Mouse (Mus musculus) liver, adult 2 months (tissue): ENCODE data around the gene Hpse2. TPM values are rescaled to one million over a fixed set of nuclear protein-coding genes. Genes with fewer than 3 reads are reported as not detected.

Experiments
- DNase-seq: peaks from one replicate; pipeline ENCODE4 v3.0.0-alpha.2; 2011; ENCODE audit warnings: low read depth, low spot score; ENCODE audit errors: extremely low read depth
- H3K27ac ChIP-seq: fragments of 200-500 bp; replicated peaks from 2 replicates; pipeline ENCODE4 v1.5.1; 2012; ENCODE audit warnings: low read depth, mild to moderate bottlenecking, control low read depth, inconsistent platforms, low read length; ENCODE audit not compliant: insufficient read depth
- H3K27me3 ChIP-seq: fragments of 200-500 bp; 2 replicates; pipeline ENCODE4 v1.6.1; 2012; ENCODE audit warnings: mild to moderate bottlenecking, moderate library complexity, low read length, inconsistent platforms; ENCODE audit not compliant: control insufficient read depth, insufficient read depth
- H3K36me3 ChIP-seq: fragments of 200-500 bp; 2 replicates; pipeline ENCODE4 v1.6.1; 2012; ENCODE audit warnings: low read length, inconsistent platforms; ENCODE audit not compliant: control insufficient read depth, insufficient read depth
- H3K4me1 ChIP-seq: fragments of 200-500 bp; 2 replicates; pipeline ENCODE4 v1.6.1; 2011; ENCODE audit warnings: low read length; ENCODE audit not compliant: control insufficient read depth, insufficient read depth
- H3K4me3 ChIP-seq: fragments of 200-500 bp; 2 replicates; pipeline ENCODE4 v1.5.1; 2011; ENCODE audit warnings: low read depth, mild to moderate bottlenecking, control low read depth, low read length, moderate library complexity; ENCODE audit not compliant: insufficient read depth
- H3K79me2 ChIP-seq: fragments of 200-500 bp; 2 replicates; pipeline ENCODE4 v1.6.1; 2012; ENCODE audit warnings: inconsistent platforms, mild to moderate bottlenecking, low read length, moderate library complexity; ENCODE audit not compliant: control insufficient read depth, insufficient read depth
- H3K9ac ChIP-seq: fragments of 200-500 bp; 2 replicates; pipeline ENCODE4 v1.6.1; 2012; ENCODE audit warnings: low read depth, mild to moderate bottlenecking, control low read depth, inconsistent platforms, low read length
- CTCF ChIP-seq: fragments of 200-500 bp; IDR thresholded peaks from 2 replicates; pipeline ENCODE4 v1.5.1; 2011; ENCODE audit warnings: low read depth, low read length, control low read depth
- POLR2A ChIP-seq: fragments of 200-500 bp; IDR thresholded peaks from 2 replicates; pipeline ENCODE4 v1.6.1; 2011; ENCODE audit warnings: low read length, control low read depth; ENCODE audit not compliant: insufficient read depth; ENCODE audit errors: extremely low read depth
- WGBS: fragments of 180-500 bp; shearing (Covaris S2); methylation state at CpG from one replicate; pipeline ENCODE4 v1.1.7; 2018; 5-methylcytosine and 5-hydroxymethylcytosine counted together
- polyA plus RNA-seq: library from polyadenylated mRNA; depleted of rRNA; stranded (reverse); fragments of >200 nt; gene quantifications from 2 replicates; pipeline ENCODE4 v1.2.3, GENCODE M21; 2012
- total RNA-seq: library from RNA; depleted of rRNA; stranded (reverse); fragments of >200 nt; gene quantifications from 2 replicates; pipeline ENCODE4 v1.2.3, GENCODE M21; 2014

Gene Hpse2
- total and polyA plus RNA-seq, 2 experiments: not detected

DNA sequence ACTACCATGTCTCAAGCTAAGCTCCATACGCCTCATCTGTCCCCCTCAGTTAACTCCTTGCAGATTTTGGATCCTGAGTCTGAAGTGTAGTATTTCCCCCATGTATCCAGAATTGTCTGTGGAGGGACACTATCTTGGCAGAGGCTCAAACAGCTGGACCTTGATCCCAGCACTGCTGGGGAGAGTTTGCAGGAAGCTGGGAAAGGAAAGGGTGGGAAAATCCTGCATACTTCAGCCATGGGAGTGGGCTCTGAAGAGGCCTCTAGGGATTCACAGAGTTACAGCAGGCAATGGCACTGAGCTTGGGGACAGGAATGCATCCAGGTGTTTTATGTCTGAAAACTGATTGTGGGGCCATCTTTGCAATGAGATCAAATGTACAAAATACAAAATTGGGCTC lies 450.6 kb downstream of the Hpse2 start:
- Histone ChIP-seq H3K79me2 (no peaks in the 10 kb centered on the region), H3K9ac (no peak overlapping the region)

DNA sequence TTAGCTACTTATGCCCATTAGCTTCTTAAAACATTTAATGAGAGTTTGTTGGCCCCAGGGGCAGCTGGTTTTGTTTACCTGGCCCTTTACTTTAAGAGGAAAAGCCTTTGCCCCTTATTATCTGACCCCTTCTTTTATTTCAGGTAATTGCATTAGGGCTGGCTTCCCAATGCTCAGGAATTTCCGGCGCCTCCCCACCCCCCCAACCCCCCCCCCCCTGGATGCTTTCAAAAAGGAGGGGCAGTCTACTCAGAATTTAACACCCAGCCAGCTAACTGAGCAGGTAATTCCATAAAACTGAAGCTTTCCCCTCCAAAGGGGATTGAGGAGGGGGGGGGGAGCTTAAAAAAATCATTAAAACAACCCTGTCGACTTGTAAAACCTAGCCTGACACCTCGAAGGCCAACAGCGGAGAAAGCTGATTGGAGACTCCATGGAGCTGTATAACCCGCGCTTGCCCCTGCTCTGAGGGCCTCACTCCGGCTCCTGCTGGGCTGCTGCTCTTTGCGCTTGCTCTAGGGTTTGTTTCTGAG lies 451.4 kb downstream of the Hpse2 start:
- no peak for TF ChIP-seq POLR2A
- no peak for TF ChIP-seq CTCF
- 38% methylated on average over 9 of the region's 9 CpGs for WGBS
- Histone ChIP-seq H3K4me3 (no peak overlapping the region), H3K36me3 (no peaks in the 10 kb centered on the region), H3K4me1 (no peaks in the 10 kb centered on the region), H3K79me2 (no peaks in the 10 kb centered on the region), H3K27ac (no peak overlapping the region), H3K9ac (no peak overlapping the region), H3K27me3 (no peaks in the 10 kb centered on the region)
- no peak for DNase-seq

More for the DNA sequence above, 450.6 kb downstream of the Hpse2 start:
- Histone ChIP-seq H3K27ac (no peak overlapping the region), H3K27me3 (no peaks in the 10 kb centered on the region), H3K4me1 (no peaks in the 10 kb centered on the region), H3K36me3 (no peaks in the 10 kb centered on the region), H3K4me3 (no peak overlapping the region)
- DNase-seq: no peak
- no peak for TF ChIP-seq CTCF
- TF ChIP-seq POLR2A: no peak
- WGBS: 91% methylated on average over 1 of the region's 1 CpGs

DNA sequence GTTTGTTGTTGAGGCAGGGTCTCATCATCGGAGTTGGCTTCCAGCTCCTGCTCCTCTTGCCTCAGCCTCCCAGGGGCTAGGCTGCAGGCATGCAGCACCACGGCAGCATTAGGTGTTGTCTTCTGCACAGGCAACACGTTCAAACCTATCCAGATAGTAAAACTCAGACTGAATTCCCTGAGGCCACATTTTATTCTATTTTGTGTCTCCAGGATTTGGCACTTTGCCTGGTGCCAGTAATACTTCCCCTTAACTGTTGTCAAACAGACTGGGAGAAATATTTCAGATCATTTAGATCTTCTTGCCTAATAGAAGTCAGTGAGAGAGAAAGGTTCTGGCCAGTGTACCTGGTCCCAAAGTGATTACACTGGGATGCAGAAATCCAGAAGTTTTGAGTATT lies 458.5 kb downstream of the Hpse2 start:
- 75% methylated on average over 3 of the region's 3 CpGs for WGBS
- H3K4me1 ChIP-seq: no peaks in the 10 kb centered on the region
- H3K4me3 ChIP-seq: no peak overlapping the region
- no peak for DNase-seq
- TF ChIP-seq POLR2A (no peak), CTCF (no peak)
- H3K36me3 ChIP-seq: no peaks in the 10 kb centered on the region
- no peak overlapping the region for H3K27ac ChIP-seq
- no peaks in the 10 kb centered on the region for H3K79me2 ChIP-seq
- H3K27me3 ChIP-seq: no peaks in the 10 kb centered on the region
- H3K9ac ChIP-seq: no peak overlapping the region

- Histone ChIP-seq H3K27ac (no peak overlapping the region), H3K79me2 (no peaks in the 10 kb centered on the region), H3K27me3 (no peaks in the 10 kb centered on the region), H3K36me3 (no peaks in the 10 kb centered on the region), H3K4me1 (no peaks in the 10 kb centered on the region), H3K9ac (no peak overlapping the region), H3K4me3 (no peak overlapping the region)
- 78% methylated on average over 2 of the region's 2 CpGs for WGBS
- TF ChIP-seq CTCF (no peak), POLR2A (no peak)
- no peak for DNase-seq
Measured at GRCm38 (mm10) chr19:42928271-42928670, 459.9 kb downstream of the Hpse2 start.

- WGBS: 59% methylated on average over 3 of the region's 3 CpGs
- no peak overlapping the region for H3K27ac ChIP-seq
- H3K9ac ChIP-seq: no peak overlapping the region
- H3K27me3 ChIP-seq: no peaks in the 10 kb centered on the region
- no peaks in the 10 kb centered on the region for H3K4me1 ChIP-seq
- H3K4me3 ChIP-seq: no peak overlapping the region
- TF ChIP-seq CTCF (no peak), POLR2A (no peak)
- H3K79me2 ChIP-seq: no peaks in the 10 kb centered on the region
- DNase-seq: peak; percentile 13
- H3K36me3 ChIP-seq: no peaks in the 10 kb centered on the region
Measured at GRCm38 (mm10) chr19:42922610-42923009, 465.5 kb downstream of the Hpse2 start.

DNA sequence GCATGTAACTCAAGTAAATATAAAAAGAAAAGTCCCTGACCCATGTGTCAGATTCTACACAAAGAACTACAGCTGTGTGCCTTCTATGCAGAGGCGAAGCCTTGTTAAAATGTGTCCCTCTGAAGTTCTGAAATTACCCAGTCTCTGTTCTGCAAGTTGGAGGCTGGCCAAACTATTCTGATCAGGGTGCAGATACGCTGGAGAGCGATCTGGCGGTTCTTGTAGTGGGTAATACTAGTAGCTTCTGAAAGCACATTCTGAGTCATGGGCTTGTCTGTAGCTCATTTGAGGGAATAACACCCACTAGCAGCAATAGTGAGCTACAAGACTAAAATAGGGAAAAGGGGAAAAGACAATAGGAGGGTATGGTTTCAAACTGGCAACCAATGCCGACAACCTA lies 474.5 kb downstream of the Hpse2 start:
- no peak for DNase-seq
- 91% methylated on average over 5 of the region's 5 CpGs for WGBS
- TF ChIP-seq CTCF (no peak), POLR2A (no peak)
- H3K27ac ChIP-seq: no peak overlapping the region
- no peaks in the 10 kb centered on the region for H3K36me3 ChIP-seq
- no peaks in the 10 kb centered on the region for H3K27me3 ChIP-seq
- H3K4me3 ChIP-seq: no peak overlapping the region
- no peak overlapping the region for H3K9ac ChIP-seq
- H3K79me2 ChIP-seq: no peaks in the 10 kb centered on the region
- H3K4me1 ChIP-seq: no peaks in the 10 kb centered on the region
